Mouse (Mus musculus) hindbrain, embryonic 16.5 days (tissue): ENCODE results near the gene Syt17. TPM values are rescaled to one million over a fixed set of nuclear protein-coding genes. Genes with fewer than 3 reads are reported as not detected.

ENCODE experiments used
- ATAC-seq: fragments of 200-750 bp; cut with Nextera tagmentation; 2 replicates; pipeline ENCODE4 v1.8.0; 2017; ENCODE audit warnings: moderate TSS enrichment, moderate library complexity
- H3K27ac ChIP-seq: fragments of 300-500 bp; sonication (generic); 2 replicates; pipeline ENCODE4 v1.5.1; 2014; ENCODE audit warnings: low read depth, mild to moderate bottlenecking, control low read depth, low read length, moderate library complexity
- H3K27me3 ChIP-seq: fragments of 300-500 bp; sonication (generic); replicated peaks from 2 replicates; pipeline ENCODE4 v1.6.1; 2014; ENCODE audit warnings: low read length; ENCODE audit not compliant: control insufficient read depth, insufficient read depth
- H3K36me3 ChIP-seq: fragments of 300-500 bp; sonication (generic); 2 replicates; pipeline ENCODE4 v1.6.1; 2014; ENCODE audit warnings: mild to moderate bottlenecking, low read length, moderate library complexity, mixed read lengths; ENCODE audit not compliant: control insufficient read depth, insufficient read depth
- H3K4me1 ChIP-seq: fragments of 300-500 bp; sonication (generic); 2 replicates; pipeline ENCODE4 v1.6.1; 2014; ENCODE audit warnings: low read depth, low read length; ENCODE audit not compliant: control insufficient read depth, insufficient read depth
- H3K4me2 ChIP-seq: fragments of 300-500 bp; sonication (generic); 2 replicates; pipeline ENCODE4 v1.6.1; 2014; ENCODE audit warnings: mild to moderate bottlenecking, low read length, control low read depth, moderate library complexity
- H3K4me3 ChIP-seq: fragments of 300-500 bp; sonication (generic); 2 replicates; pipeline ENCODE4 v1.5.1; 2014; ENCODE audit warnings: mild to moderate bottlenecking, low read length, control low read depth, moderate library complexity
- H3K9ac ChIP-seq: fragments of 300-500 bp; sonication (generic); 2 replicates; pipeline ENCODE4 v1.6.1; 2014; ENCODE audit warnings: low read depth, mild to moderate bottlenecking, control low read depth, low read length, moderate library complexity
- H3K9me3 ChIP-seq: fragments of 300-500 bp; sonication (generic); 2 replicates; pipeline ENCODE4 v1.6.1; 2014; ENCODE audit warnings: mild to moderate bottlenecking, low read length, moderate library complexity; ENCODE audit not compliant: control insufficient read depth
- WGBS: fragments of 180-500 bp; shearing (Covaris S2); extraction: QIAGEN DNeasy Blood & Tissue Kit; methylation state at CpG from one replicate; pipeline ENCODE4 v1.1.7; 2014; 5-methylcytosine and 5-hydroxymethylcytosine counted together
- polyA plus RNA-seq: library from polyadenylated mRNA; unstranded; fragments of >200 nt; fragmentation: Nextera tagmentation; extraction: Ambion mirVana; gene quantifications from 2 replicates; pipeline ENCODE4 v1.2.1, GENCODE M21; 2015

Gene Syt17
- polyA plus RNA-seq, 1 experiment from 2014 or later = 28.3 TPM

- Histone ChIP-seq H3K27me3 (no peaks in the 10 kb centered on the region), H3K27ac (0 out of 2 replicates have a peak overlapping the region, but pooled peaks have one; percentile 39), H3K4me1 (peaks cover 8% of the 10 kb centered on the region), H3K9me3 (no peaks in the 10 kb centered on the region), H3K4me2 (no peak overlapping the region), H3K4me3 (no peak overlapping the region), H3K9ac (no peak overlapping the region), H3K36me3 (no peaks in the 10 kb centered on the region)
- 56% methylated on average over 3 of the region's 3 CpGs for WGBS
- peak; percentile 79 for ATAC-seq
Observed at GRCm38 (mm10) chr7:118402576-118403022, 45.4 kb downstream of the Syt17 start.

DNA sequence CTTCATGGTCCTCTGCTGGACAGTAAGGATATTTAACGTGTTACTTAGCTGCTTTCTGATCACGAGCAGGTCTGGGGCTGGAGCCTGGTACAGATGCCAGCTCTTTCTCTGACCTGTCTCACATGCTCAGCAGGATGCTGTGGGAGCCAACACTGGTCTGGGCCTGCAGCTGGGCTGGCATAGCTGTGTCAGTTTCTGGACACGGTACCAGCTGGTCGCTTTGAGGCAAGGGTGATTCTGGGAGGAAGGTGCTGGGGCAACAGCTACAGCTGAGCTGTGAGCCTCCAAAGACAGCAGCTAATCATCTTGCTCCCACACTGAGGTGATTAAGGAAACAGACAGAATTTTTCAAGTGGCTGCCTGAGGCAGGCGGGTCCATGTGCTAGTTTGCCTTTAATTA lies 46.1 kb downstream of the Syt17 start:
- H3K9ac ChIP-seq = 0 out of 2 replicates have a peak overlapping the region, but pooled peaks have one; percentile 13
- no peaks in the 10 kb centered on the region for H3K27me3 ChIP-seq
- 48% methylated on average over 5 of the region's 5 CpGs for WGBS
- H3K9me3 ChIP-seq = no peaks in the 10 kb centered on the region
- no peak overlapping the region for H3K4me2 ChIP-seq
- H3K36me3 ChIP-seq = no peaks in the 10 kb centered on the region
- H3K4me3 ChIP-seq = no peak overlapping the region
- peaks cover 8% of the 10 kb centered on the region for H3K4me1 ChIP-seq
- no peak overlapping the region; the same call in 1 of the 2 replicates for H3K27ac ChIP-seq
- ATAC-seq = peak; percentile 67

GRCm38 (mm10) chr7:118399764-118400163 lies 48.3 kb downstream of the Syt17 start:
- 85% methylated on average over 9 of the region's 9 CpGs for WGBS
- Histone ChIP-seq H3K4me3 (no peak overlapping the region), H3K36me3 (no peaks in the 10 kb centered on the region), H3K27ac (no peak overlapping the region), H3K4me2 (no peak overlapping the region), H3K27me3 (no peaks in the 10 kb centered on the region), H3K9me3 (no peaks in the 10 kb centered on the region), H3K4me1 (peaks cover 8% of the 10 kb centered on the region), H3K9ac (no peak overlapping the region)
- ATAC-seq = no peak

DNA sequence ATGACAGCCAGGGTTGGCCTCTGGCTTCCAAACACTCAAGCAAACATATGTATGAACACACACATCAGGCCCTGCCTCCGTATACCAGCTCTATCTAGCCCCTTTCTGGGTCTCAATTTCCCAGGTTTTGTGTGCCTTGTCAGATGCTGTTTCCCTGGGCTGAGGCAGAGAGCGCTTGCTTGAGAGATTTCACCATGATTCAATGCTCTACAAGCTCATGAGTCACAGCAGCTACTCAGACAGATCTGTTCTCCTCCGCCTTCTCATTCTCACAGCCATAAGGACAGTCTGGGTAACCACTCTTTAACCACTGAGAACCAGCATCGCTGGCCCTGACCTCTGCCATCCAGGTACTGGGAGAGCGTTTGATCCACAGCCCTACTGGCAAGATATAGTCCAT lies 57.3 kb downstream of the Syt17 start:
- no peak overlapping the region for H3K9ac ChIP-seq
- 87% methylated on average over 5 of the region's 5 CpGs for WGBS
- H3K4me1 ChIP-seq = no peaks in the 10 kb centered on the region
- no peaks in the 10 kb centered on the region for H3K36me3 ChIP-seq
- ATAC-seq = no peak
- no peak overlapping the region for H3K4me3 ChIP-seq
- H3K27me3 ChIP-seq = no peaks in the 10 kb centered on the region
- no peak overlapping the region for H3K27ac ChIP-seq
- H3K4me2 ChIP-seq = no peak overlapping the region
- no peaks in the 10 kb centered on the region for H3K9me3 ChIP-seq

GRCm38 (mm10) chr7:118380996-118381395 lies 67.0 kb downstream of the Syt17 start:
- H3K36me3 ChIP-seq = no peaks in the 10 kb centered on the region

DNA sequence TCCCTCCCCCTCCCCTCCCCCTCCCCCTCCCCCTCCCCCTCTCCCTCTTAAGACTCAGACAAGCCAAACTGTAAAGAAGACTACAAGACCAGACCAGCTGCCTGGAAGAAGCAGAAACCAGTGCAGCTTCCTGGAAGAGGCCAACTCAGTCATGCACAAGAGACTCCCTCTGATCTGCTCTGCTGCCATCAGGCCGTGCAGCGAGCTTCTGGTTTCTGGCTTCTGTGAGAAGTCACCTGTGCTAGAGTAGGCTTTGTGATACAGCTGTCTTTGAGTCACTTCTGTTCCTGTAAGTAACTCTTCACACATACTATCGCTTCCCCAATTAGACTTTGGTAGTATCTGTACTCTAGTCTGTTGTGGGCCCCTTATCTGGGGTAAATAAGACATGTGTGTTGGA lies 68.0 kb downstream of the Syt17 start:
- Histone ChIP-seq H3K4me2 (no peak overlapping the region), H3K27me3 (no peaks in the 10 kb centered on the region), H3K9me3 (no peaks in the 10 kb centered on the region), H3K36me3 (no peaks in the 10 kb centered on the region), H3K4me3 (no peak overlapping the region), H3K4me1 (no peaks in the 10 kb centered on the region), H3K9ac (no peak overlapping the region), H3K27ac (no peak overlapping the region)
- WGBS = 80% methylated on average over 3 of the region's 3 CpGs
- no peak for ATAC-seq

More at GRCm38 (mm10) chr7:118380996-118381395, 67.0 kb downstream of the Syt17 start:
- WGBS = 92% methylated on average over 5 of the region's 5 CpGs
- H3K27ac ChIP-seq = no peak overlapping the region
- no peaks in the 10 kb centered on the region for H3K4me1 ChIP-seq
- no peak overlapping the region for H3K4me2 ChIP-seq
- no peaks in the 10 kb centered on the region for H3K9me3 ChIP-seq
- no peaks in the 10 kb centered on the region for H3K27me3 ChIP-seq
- H3K4me3 ChIP-seq = no peak overlapping the region
- no peak overlapping the region for H3K9ac ChIP-seq
- ATAC-seq = no peak

GRCm38 (mm10) chr7:118376590-118376989 lies 71.4 kb downstream of the Syt17 start:
- Histone ChIP-seq H3K4me3 (no peak overlapping the region), H3K27ac (no peak overlapping the region), H3K4me1 (no peaks in the 10 kb centered on the region), H3K27me3 (no peaks in the 10 kb centered on the region), H3K9ac (no peak overlapping the region), H3K9me3 (no peaks in the 10 kb centered on the region), H3K36me3 (no peaks in the 10 kb centered on the region), H3K4me2 (no peak overlapping the region)
- ATAC-seq = no peak
- 94% methylated on average over 4 of the region's 4 CpGs for WGBS

GRCm38 (mm10) chr7:118375341-118375740 lies 72.7 kb downstream of the Syt17 start:
- Histone ChIP-seq H3K4me3 (no peak overlapping the region), H3K4me1 (no peaks in the 10 kb centered on the region), H3K9ac (no peak overlapping the region), H3K27me3 (no peaks in the 10 kb centered on the region), H3K9me3 (no peaks in the 10 kb centered on the region), H3K27ac (no peak overlapping the region), H3K4me2 (no peak overlapping the region), H3K36me3 (no peaks in the 10 kb centered on the region)
- ATAC-seq = no peak
- 97% methylated on average over 3 of the region's 3 CpGs for WGBS

DNA sequence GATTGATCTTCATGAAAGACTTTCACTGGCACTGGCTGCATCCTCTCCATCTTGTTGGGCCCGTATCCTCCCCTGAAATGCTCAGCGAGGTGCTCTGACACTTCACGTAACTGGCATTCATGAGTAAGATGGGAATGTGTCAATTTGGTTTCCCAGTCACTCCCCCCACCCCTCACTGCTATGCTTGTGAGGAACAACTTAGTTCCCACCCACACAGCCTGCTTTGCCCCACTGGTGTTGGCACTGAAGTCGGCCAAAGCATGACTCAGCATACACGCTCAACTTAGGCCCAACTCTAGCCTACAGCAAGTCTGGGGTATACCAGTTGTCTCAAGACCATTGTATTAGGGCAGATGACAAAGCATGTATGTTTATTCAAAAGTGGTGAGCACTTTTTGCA lies 76.7 kb downstream of the Syt17 start:
- no peaks in the 10 kb centered on the region for H3K9me3 ChIP-seq
- H3K4me3 ChIP-seq = no peak overlapping the region
- H3K4me2 ChIP-seq = no peak overlapping the region
- H3K9ac ChIP-seq = no peak overlapping the region
- WGBS = 91% methylated on average over 5 of the region's 5 CpGs
- no peaks in the 10 kb centered on the region for H3K36me3 ChIP-seq
- no peak overlapping the region for H3K27ac ChIP-seq
- H3K27me3 ChIP-seq = no peaks in the 10 kb centered on the region
- H3K4me1 ChIP-seq = no peaks in the 10 kb centered on the region
- no peak for ATAC-seq

- 61% methylated on average over 2 of the region's 2 CpGs for WGBS
- H3K4me1 ChIP-seq = no peaks in the 10 kb centered on the region; the same call in 1 of the 2 replicates
- no peak for ATAC-seq
Observed at GRCm38 (mm10) chr7:118369705-118370104, 78.3 kb downstream of the Syt17 start.

More at GRCm38 (mm10) chr7:118369705-118370104, 78.3 kb downstream of the Syt17 start:
- Histone ChIP-seq H3K9me3 (no peaks in the 10 kb centered on the region), H3K4me2 (no peak overlapping the region), H3K27ac (no peak overlapping the region), H3K36me3 (no peaks in the 10 kb centered on the region), H3K9ac (no peak overlapping the region), H3K4me3 (no peak overlapping the region), H3K27me3 (no peaks in the 10 kb centered on the region)
